Comparison of ENCODE assay signal across 20 mouse cellular contexts in genomic region chr4:91349579-91349978, GRCm38 (mm10). TPM values are rescaled to one million over a fixed set of nuclear protein-coding genes. Genes with fewer than 3 reads are reported as not detected.
"Had no signal": no experiment of that assay in that cellular context is flagged by ENCODE, and none has a peak within 500 bp of the region (broad histone marks: within the 10 kb centered on the region; RNA-seq: fewer than 3 reads in every experiment).

No protein-coding gene starts in this region.

- ATAC-seq: hindbrain, postnatal 0 days; intestine, embryonic 16.5 days; liver, embryonic 12.5 days had no signal

- DNase-seq: gastrocnemius, postnatal 14 days; gastrocnemius, postnatal 36 days; heart, adult 11 months; heart, adult 2 months; heart, postnatal 14 days; heart, postnatal 36 days; kidney, adult 11 months; kidney, adult 2 months; kidney, adult 9 months; kidney, postnatal 14 days; kidney, postnatal 36 days; layer of hippocampus, adult 9-11 months; layer of hippocampus, postnatal 36 days; left cerebral cortex, postnatal 4 days had no signal

RNA-seq across cellular contexts. Expression of gene Elavl2, which starts 51.0 kb away (rescaled TPM):
- total RNA-seq: gastrocnemius, adult 18-20 months; hematopoietic stem cell, adult 5-6 weeks; liver, adult 2 months had no signal
